Mouse (Mus musculus): ENCODE measurements around the gene Ppfia1.

Ppfia1 gene

DNA sequence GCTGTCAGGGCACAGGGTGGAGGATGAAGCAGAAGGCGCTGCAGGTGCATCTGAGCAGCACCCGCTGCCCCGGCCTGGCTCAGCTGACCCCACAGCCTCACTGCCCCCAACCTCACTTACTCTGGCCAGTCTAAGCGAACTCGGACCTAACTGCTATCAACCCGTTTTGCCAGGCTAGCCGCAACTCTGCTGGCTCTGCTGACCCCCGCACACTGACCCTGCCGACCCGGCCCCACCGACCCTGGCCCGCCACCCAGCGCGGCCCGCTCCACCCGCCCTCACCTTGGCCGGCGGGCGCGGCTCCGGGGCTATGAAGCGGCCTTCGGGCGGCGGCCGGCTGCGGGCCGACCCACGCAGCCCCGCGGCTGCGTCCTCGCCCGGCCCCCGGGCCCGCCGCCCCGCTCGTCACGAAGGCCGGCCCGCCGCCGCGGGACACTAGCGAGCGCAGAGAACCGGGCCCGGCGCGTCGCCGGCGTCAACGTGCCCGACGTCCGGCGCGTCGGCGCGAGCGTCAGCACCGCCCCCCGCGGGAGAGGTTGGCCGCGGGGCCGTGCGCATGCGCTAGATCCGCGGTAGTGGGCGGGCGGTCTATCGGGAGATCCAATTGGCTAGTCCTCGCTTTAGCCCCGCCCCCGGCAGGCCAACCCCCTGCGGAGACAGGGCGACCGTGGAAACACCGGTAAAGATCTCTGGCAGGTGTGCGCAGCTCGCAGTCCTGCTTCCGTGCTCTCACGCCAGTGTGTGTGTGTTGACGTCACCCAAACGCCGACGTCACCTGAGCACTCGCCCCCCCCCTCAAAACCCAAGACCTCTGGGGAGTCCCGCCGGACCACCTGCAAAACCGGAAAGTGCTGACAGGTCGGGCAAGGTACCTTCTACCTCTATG lies at the start of gene Ppfia1:
TSS of gene Ppfia1 (minus strand) at position 493 of the 886 bp plus-strand sequence.
- TF ChIP-seq NANOG (IDR thresholded peaks at IDR 0.05; ENCODE audit: borderline replicate concordance, low read length) (no peak), CTCF (conservative IDR thresholded peaks at IDR 0.05; ENCODE audit: low read length) (no peak), POU5F1 (IDR thresholded peaks at IDR 0.05; ENCODE audit: borderline replicate concordance, low read length) (no peak)
- Histone ChIP-seq H3K4me3 (replicated peaks; ENCODE audit: low read length) (peak within 1 kb of the TSS; percentile 90), H3K4me1 (replicated peaks; ENCODE audit: low read depth, low read length) (peaks cover 17% of the 10 kb centered on the region), H3K9me3 (ENCODE audit: low read length) (no peaks in the 10 kb centered on the region), H3K36me3 (ENCODE audit: insufficient read depth, low read length) (peaks cover 33% of the 10 kb centered on the region), H3K27me3 (ENCODE audit: insufficient read depth, low read length) (peaks cover 35% of the 10 kb centered on the region)

DNA sequence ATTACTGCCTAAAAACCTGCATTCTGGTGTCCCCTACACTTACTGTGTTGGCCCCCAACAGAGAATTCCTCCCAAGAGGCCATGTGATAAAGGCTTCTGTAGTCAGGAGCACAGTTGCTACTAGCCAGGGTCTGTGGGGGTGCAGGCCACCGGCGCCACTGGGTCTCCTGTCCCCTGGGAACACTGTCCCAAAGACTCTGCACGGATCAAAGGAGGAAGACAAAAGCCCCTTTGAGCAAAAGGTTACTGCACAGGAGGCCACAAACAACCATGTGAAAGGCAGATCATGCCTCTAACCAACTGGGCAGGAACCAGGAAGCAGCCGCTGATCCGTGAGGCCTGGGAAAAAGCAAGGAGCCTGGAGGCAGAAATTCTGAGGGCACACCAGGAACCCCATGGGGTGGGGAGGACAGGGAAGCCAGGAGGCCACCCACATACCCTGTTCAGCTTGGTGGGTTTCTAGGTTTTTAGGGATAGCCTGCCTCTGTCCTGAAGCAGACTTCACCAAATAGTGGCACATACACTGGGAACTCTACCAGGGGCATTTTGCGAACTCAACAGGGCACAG lies 46.9 kb upstream of the Ppfia1 start:
- Histone ChIP-seq H3K9me3 (ENCODE audit: low read length) (peaks cover 17% of the 10 kb centered on the region), H3K4me3 (replicated peaks; ENCODE audit: low read length) (no peak overlapping the region), H3K4me1 (replicated peaks; ENCODE audit: low read depth, low read length) (no peaks in the 10 kb centered on the region; the same call in 1 of the 2 replicates), H3K36me3 (ENCODE audit: insufficient read depth, low read length) (no peaks in the 10 kb centered on the region), H3K27me3 (ENCODE audit: insufficient read depth, low read length) (peaks cover 3% of the 10 kb centered on the region; the same call in 1 of the 2 replicates)
- TF ChIP-seq POU5F1 (IDR thresholded peaks at IDR 0.05; ENCODE audit: borderline replicate concordance, low read length) (no peak), NANOG (IDR thresholded peaks at IDR 0.05; ENCODE audit: borderline replicate concordance, low read length) (no peak), CTCF (conservative IDR thresholded peaks at IDR 0.05; ENCODE audit: low read length) (no peak)

DNA sequence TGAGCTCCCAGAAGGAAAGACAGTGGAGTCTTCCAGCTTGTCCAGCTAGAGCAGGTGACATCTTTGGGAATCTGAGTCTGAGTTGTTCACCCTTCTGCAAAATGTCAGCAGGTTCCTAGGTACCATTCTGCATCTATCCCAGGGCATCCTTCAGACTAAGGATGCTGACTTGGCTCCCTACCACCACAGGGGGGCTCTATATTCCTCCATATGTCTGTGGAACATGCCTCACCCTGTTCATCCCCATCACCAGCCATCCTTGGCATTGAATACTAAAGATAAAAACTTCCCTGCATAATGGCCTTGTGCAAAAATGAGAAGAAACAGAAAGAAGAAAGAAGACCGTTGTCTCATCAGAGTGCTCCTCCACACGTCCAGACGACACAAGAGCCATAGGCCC lies 36.0 kb upstream of the Ppfia1 start:
- no peaks in the 10 kb centered on the region for H3K36me3 ChIP-seq (ENCODE audit: insufficient read depth, low read length)
- no peak for TF ChIP-seq NANOG (IDR thresholded peaks at IDR 0.05; ENCODE audit: borderline replicate concordance, low read length)
- TF ChIP-seq POU5F1 (IDR thresholded peaks at IDR 0.05; ENCODE audit: borderline replicate concordance, low read length) = no peak
- TF ChIP-seq CTCF (conservative IDR thresholded peaks at IDR 0.05; ENCODE audit: low read length) = no peak
- H3K9me3 ChIP-seq (ENCODE audit: low read length) = no peaks in the 10 kb centered on the region
- H3K4me3 ChIP-seq (replicated peaks; ENCODE audit: low read length) = no peak overlapping the region
- H3K4me1 ChIP-seq (replicated peaks; ENCODE audit: low read depth, low read length) = no peaks in the 10 kb centered on the region
- peaks cover 8% of the 10 kb centered on the region for H3K27me3 ChIP-seq (ENCODE audit: insufficient read depth, low read length)

DNA sequence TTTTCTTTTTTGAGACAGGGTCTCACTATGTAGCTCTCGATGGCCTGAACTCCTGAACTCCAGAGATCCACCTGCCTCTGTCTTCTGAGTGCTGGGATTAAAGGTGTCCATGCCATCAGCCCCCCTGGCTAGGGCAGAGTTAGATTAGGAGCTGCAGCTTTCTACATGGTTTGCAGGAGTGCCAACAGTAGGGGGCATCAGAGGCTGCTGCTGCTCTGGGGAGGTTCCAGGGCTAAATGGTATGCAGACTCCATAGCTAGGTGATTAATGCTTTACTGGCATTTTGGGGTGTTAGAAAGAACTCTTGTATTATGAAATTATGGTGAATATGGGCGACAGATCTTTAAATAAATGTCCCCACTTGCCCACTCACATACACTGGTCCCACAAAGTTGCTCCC lies 33.8 kb upstream of the Ppfia1 start:
- Histone ChIP-seq H3K36me3 (ENCODE audit: insufficient read depth, low read length) (no peaks in the 10 kb centered on the region), H3K27me3 (ENCODE audit: insufficient read depth, low read length) (peaks cover 12% of the 10 kb centered on the region), H3K4me3 (replicated peaks; ENCODE audit: low read length) (no peak overlapping the region), H3K9me3 (ENCODE audit: low read length) (no peaks in the 10 kb centered on the region), H3K4me1 (replicated peaks; ENCODE audit: low read depth, low read length) (peaks cover 12% of the 10 kb centered on the region)
- TF ChIP-seq CTCF (conservative IDR thresholded peaks at IDR 0.05; ENCODE audit: low read length) = peak; percentile 31
- TF ChIP-seq NANOG (IDR thresholded peaks at IDR 0.05; ENCODE audit: borderline replicate concordance, low read length) = no peak

DNA sequence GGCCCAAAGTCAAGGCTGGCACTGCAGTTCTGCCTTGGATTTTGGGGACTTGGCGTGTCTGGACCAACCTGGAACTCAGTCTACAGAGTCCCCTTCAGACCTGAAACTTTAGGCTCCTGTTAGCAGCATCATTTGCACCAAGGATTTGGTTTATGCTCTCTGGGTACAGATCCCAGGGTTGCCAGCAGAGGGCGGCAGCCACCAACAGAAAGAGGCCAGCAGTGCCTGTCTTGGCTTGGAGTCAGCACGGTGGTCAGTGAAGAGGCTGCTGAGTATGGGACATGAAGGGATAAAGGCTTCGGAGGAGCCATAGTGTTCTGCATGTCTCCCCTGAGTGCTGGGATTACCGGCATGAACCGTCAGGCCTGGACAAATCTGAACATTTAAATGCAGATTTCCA lies 32.1 kb upstream of the Ppfia1 start:
- peaks cover 22% of the 10 kb centered on the region for H3K4me1 ChIP-seq (replicated peaks; ENCODE audit: low read depth, low read length)
- H3K4me3 ChIP-seq (replicated peaks; ENCODE audit: low read length) = no peak overlapping the region
- peaks cover 5% of the 10 kb centered on the region for H3K36me3 ChIP-seq (ENCODE audit: insufficient read depth, low read length)
- peak; percentile 84 for TF ChIP-seq CTCF (conservative IDR thresholded peaks at IDR 0.05; ENCODE audit: low read length)
- TF ChIP-seq NANOG (IDR thresholded peaks at IDR 0.05; ENCODE audit: borderline replicate concordance, low read length) = no peak
- TF ChIP-seq POU5F1 (IDR thresholded peaks at IDR 0.05; ENCODE audit: borderline replicate concordance, low read length) = no peak
- peaks cover 9% of the 10 kb centered on the region for H3K27me3 ChIP-seq (ENCODE audit: insufficient read depth, low read length)
- H3K9me3 ChIP-seq (ENCODE audit: low read length) = no peaks in the 10 kb centered on the region

DNA sequence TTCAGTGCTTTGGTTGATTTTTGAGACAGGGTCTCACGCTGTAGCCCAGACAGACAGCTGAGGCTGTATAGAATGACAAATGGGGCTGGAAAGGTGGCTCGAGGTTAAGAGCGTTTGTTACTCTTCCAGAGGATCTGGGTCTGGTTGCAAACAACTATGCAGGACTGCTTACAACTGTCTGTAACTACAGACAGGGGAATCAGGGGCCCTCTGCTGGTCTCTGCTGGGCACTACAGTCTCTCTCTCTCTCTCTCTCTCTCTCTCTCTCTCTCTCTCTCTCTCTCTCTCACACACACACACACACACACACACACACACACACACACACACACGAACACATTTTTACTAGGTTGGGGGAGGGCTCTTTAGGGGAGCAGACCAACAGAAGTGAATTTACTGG lies 30.1 kb upstream of the Ppfia1 start:
- TF ChIP-seq POU5F1 (IDR thresholded peaks at IDR 0.05; ENCODE audit: borderline replicate concordance, low read length) (no peak), CTCF (conservative IDR thresholded peaks at IDR 0.05; ENCODE audit: low read length) (peak; percentile 39; the same call in 1 of the 2 replicates), NANOG (IDR thresholded peaks at IDR 0.05; ENCODE audit: borderline replicate concordance, low read length) (no peak)
- Histone ChIP-seq H3K9me3 (ENCODE audit: low read length) (no peaks in the 10 kb centered on the region), H3K36me3 (ENCODE audit: insufficient read depth, low read length) (peaks cover 25% of the 10 kb centered on the region), H3K4me1 (replicated peaks; ENCODE audit: low read depth, low read length) (peaks cover 29% of the 10 kb centered on the region), H3K4me3 (replicated peaks; ENCODE audit: low read length) (no peak overlapping the region), H3K27me3 (ENCODE audit: insufficient read depth, low read length) (peaks cover 9% of the 10 kb centered on the region)

DNA sequence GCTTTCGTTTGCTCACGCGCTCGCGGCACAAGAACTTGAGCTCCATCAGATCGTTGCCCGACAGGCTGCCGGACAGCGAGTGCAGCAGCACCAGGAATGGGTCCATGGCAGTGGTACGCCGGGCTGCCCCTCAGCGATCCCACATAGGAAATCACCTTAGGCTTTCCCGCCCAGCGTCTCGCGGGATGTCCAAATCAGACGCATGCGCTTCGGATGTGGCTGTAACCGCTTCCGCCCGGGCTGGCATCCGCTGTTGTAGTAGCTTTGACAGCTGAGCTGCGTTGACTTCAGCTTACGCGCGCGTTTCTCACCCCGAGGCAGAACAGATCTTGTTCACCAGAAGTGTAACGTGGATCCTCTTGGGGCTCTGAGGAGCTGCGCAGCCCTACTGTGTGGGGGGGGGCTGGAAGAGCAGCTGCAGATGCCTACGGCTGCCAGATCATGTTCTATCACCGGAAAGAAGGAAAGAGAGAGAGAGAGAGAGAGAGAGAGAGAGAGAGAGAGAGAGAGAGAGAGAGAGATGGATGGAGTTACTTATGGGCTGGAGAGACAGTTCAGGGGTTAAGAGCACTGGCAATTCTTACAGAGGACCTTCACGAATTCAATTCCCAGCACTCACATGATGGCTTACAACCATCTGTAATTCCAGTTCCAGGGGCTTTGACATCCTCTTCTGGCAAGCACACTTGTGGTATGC lies 28.9 kb upstream of the Ppfia1 start, which contains the start of gene Fadd:
TSS of gene Fadd (minus strand) at position 180 of the 697 bp plus-strand sequence.
- no peak for TF ChIP-seq POU5F1 (IDR thresholded peaks at IDR 0.05; ENCODE audit: borderline replicate concordance, low read length)
- TF ChIP-seq NANOG (IDR thresholded peaks at IDR 0.05; ENCODE audit: borderline replicate concordance, low read length) = no peak
- TF ChIP-seq CTCF (conservative IDR thresholded peaks at IDR 0.05; ENCODE audit: low read length) = no peak

More for the DNA sequence above, 28.9 kb upstream of the Ppfia1 start, which contains the start of gene Fadd:
- Histone ChIP-seq H3K9me3 (ENCODE audit: low read length) (no peaks in the 10 kb centered on the region), H3K36me3 (ENCODE audit: insufficient read depth, low read length) (peaks cover 25% of the 10 kb centered on the region), H3K27me3 (ENCODE audit: insufficient read depth, low read length) (peaks cover 9% of the 10 kb centered on the region), H3K4me3 (replicated peaks; ENCODE audit: low read length) (peak within 1 kb of the TSS; percentile 90), H3K4me1 (replicated peaks; ENCODE audit: low read depth, low read length) (peaks cover 29% of the 10 kb centered on the region)
